Mouse (Mus musculus): ENCODE data around the gene Atp6v1b1. TPM values are rescaled to one million over a fixed set of nuclear protein-coding genes. Genes with fewer than 3 reads are reported as not detected.

Gene Atp6v1b1
- polyA plus RNA-seq, 1 experiment: not detected

- TF ChIP-seq GATA1 (IDR thresholded peaks at IDR 0.05; ENCODE audit: low read length): no peak
These were observed 30.9 kb upstream of the Atp6v1b1 start for GRCm38 (mm10) chr6:83711725-83712475.

GRCm38 (mm10) chr6:83713271-83714136 is 29.3 kb upstream of the Atp6v1b1 start:
- no peak for TF ChIP-seq GATA1 (IDR thresholded peaks at IDR 0.05; ENCODE audit: low read length)

GRCm38 (mm10) chr6:83714221-83715123 is 28.3 kb upstream of the Atp6v1b1 start:
- TF ChIP-seq GATA1 (IDR thresholded peaks at IDR 0.05; ENCODE audit: low read length): no peak

- no peak for TF ChIP-seq GATA1 (IDR thresholded peaks at IDR 0.05; ENCODE audit: low read length)
These were observed 27.2 kb upstream of the Atp6v1b1 start for GRCm38 (mm10) chr6:83715461-83716196.

- no peak for TF ChIP-seq GATA1 (IDR thresholded peaks at IDR 0.05; ENCODE audit: low read length)
These were observed 25.8 kb upstream of the Atp6v1b1 start for GRCm38 (mm10) chr6:83717026-83717425.

GRCm38 (mm10) chr6:83722526-83722925 is 20.3 kb upstream of the Atp6v1b1 start:
- TF ChIP-seq GATA1 (IDR thresholded peaks at IDR 0.05; ENCODE audit: low read length): no peak

- TF ChIP-seq GATA1 (IDR thresholded peaks at IDR 0.05; ENCODE audit: low read length): no peak
These were observed 15.6 kb upstream of the Atp6v1b1 start for GRCm38 (mm10) chr6:83727178-83727577.

GRCm38 (mm10) chr6:83728488-83728887 is 14.3 kb upstream of the Atp6v1b1 start:
- TF ChIP-seq GATA1 (IDR thresholded peaks at IDR 0.05; ENCODE audit: low read length): no peak

GRCm38 (mm10) chr6:83729350-83729970 is 13.3 kb upstream of the Atp6v1b1 start:
- no peak for TF ChIP-seq GATA1 (IDR thresholded peaks at IDR 0.05; ENCODE audit: low read length)

- no peak for TF ChIP-seq GATA1 (IDR thresholded peaks at IDR 0.05; ENCODE audit: low read length)
These were observed 11.7 kb upstream of the Atp6v1b1 start for GRCm38 (mm10) chr6:83731128-83731527.

GRCm38 (mm10) chr6:83737311-83737710 is 5.5 kb upstream of the Atp6v1b1 start:
- no peak for TF ChIP-seq GATA1 (IDR thresholded peaks at IDR 0.05; ENCODE audit: low read length)

GRCm38 (mm10) chr6:83738596-83738995 is 4.2 kb upstream of the Atp6v1b1 start:
- no peak for TF ChIP-seq GATA1 (IDR thresholded peaks at IDR 0.05; ENCODE audit: low read length)

GRCm38 (mm10) chr6:83743212-83743611 is 422 bp downstream of the Atp6v1b1 start:
- TF ChIP-seq GATA1 (IDR thresholded peaks at IDR 0.05; ENCODE audit: low read length): no peak

GRCm38 (mm10) chr6:83744126-83744525 is 1.3 kb downstream of the Atp6v1b1 start:
- no peak for TF ChIP-seq GATA1 (IDR thresholded peaks at IDR 0.05; ENCODE audit: low read length)

All from G1E-ER4 (cell line).